Mouse (Mus musculus) lung, embryonic 16.5 days (tissue): ENCODE results near the gene Daam2. TPM values are rescaled to one million over a fixed set of nuclear protein-coding genes. Genes with fewer than 3 reads are reported as not detected.

ENCODE experiments used
- ATAC-seq: fragments of 200-750 bp; cut with Nextera tagmentation; 2 replicates; pipeline ENCODE4 v1.8.0; 2017; ENCODE audit warnings: low read depth, mild to moderate bottlenecking, moderate library complexity
- H3K27ac ChIP-seq: fragments of 300-500 bp; sonication (generic); 2 replicates; pipeline ENCODE4 v1.5.1; 2014; ENCODE audit warnings: mild to moderate bottlenecking, control low read depth, low read length
- H3K27me3 ChIP-seq: fragments of 300-500 bp; sonication (generic); 2 replicates; pipeline ENCODE4 v1.6.1; 2014; ENCODE audit warnings: low read depth, low read length, mixed read lengths; ENCODE audit not compliant: control insufficient read depth, insufficient read depth
- H3K36me3 ChIP-seq: fragments of 300-500 bp; sonication (generic); 2 replicates; pipeline ENCODE4 v1.6.1; 2014; ENCODE audit warnings: low read length; ENCODE audit not compliant: control insufficient read depth, insufficient read depth
- H3K4me1 ChIP-seq: fragments of 300-500 bp; sonication (generic); replicated peaks from 2 replicates; pipeline ENCODE4 v1.6.1; 2014; ENCODE audit warnings: low read length, mixed read lengths; ENCODE audit not compliant: control insufficient read depth, insufficient read depth
- H3K4me2 ChIP-seq: fragments of 300-500 bp; sonication (generic); 2 replicates; pipeline ENCODE4 v1.6.1; 2014; ENCODE audit warnings: low read depth, low read length, control low read depth
- H3K4me3 ChIP-seq: fragments of 300-500 bp; sonication (generic); 2 replicates; pipeline ENCODE4 v1.5.1; 2014; ENCODE audit warnings: mild to moderate bottlenecking, low read length, control low read depth
- H3K9ac ChIP-seq: fragments of 300-500 bp; sonication (generic); 2 replicates; pipeline ENCODE4 v1.6.1; 2014; ENCODE audit warnings: low read length, control low read depth
- H3K9me3 ChIP-seq: fragments of 300-500 bp; sonication (generic); 2 replicates; pipeline ENCODE4 v1.6.1; 2016; ENCODE audit warnings: low read length; ENCODE audit not compliant: control insufficient read depth
- WGBS: fragments of 180-500 bp; shearing (Covaris S2); extraction: QIAGEN DNeasy Blood & Tissue Kit; methylation state at CpG from one replicate; pipeline ENCODE4 v1.1.7; 2014; 5-methylcytosine and 5-hydroxymethylcytosine counted together
- polyA plus RNA-seq: library from polyadenylated mRNA; unstranded; fragments of >200 nt; fragmentation: Nextera tagmentation; extraction: Ambion mirVana; gene quantifications from 2 replicates; pipeline ENCODE4 v1.2.1, GENCODE M21; 2015

Gene Daam2
- polyA plus RNA-seq, 1 experiment from 2014 or later: 16.9 TPM

GRCm38 (mm10) chr17:49563416-49563780 is 745 bp downstream of the Daam2 start:
- Histone ChIP-seq H3K36me3 (no peaks in the 10 kb centered on the region), H3K9me3 (no peaks in the 10 kb centered on the region), H3K9ac (peak overlapping the region; percentile 82), H3K4me2 (peak overlapping the region; percentile 82), H3K4me1 (peaks cover 29% of the 10 kb centered on the region), H3K27ac (peak overlapping the region; percentile 91), H3K27me3 (no peaks in the 10 kb centered on the region), H3K4me3 (peak overlapping the region; percentile 69)
- 16% methylated on average over 4 of the region's 4 CpGs for WGBS
- ATAC-seq: peak; percentile 14

DNA sequence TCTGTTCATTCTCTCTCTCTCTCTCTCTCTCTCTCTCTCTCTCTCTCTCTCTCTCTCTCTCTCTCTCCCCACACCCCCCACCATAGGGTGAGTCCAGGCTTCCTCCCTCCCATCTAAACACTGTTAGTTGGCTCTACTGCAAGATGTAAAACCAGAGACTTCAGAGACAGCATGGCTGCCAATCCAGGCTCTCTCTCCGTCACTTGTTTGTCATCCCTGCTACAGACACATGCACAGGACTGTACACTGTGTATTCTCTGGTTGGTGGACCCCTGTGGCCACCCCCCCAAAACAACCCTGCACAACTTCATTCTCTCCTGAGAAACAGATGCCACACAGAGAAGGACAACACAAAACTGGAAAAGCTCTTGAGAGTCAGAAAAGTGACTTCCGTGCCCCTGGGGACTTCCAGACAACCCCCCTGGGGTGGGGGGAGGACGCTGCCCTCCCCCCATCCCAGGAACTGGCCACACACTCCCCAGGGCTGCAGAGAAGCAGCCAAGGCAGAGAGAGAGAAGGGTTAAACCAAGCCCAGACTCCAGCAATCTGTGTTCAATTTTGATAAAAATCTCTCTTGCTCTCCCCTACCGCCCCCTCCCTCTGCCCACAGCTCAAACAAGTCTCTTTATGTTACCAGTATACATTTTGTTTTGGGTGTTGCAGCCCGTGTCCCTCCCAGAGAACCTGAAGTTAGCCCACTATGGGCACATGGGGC is 1.3 kb downstream of the Daam2 start:
- no peaks in the 10 kb centered on the region for H3K9me3 ChIP-seq
- 6% methylated on average over 5 of the region's 5 CpGs for WGBS
- H3K4me2 ChIP-seq: peak overlapping the region; percentile 82
- peaks cover 33% of the 10 kb centered on the region for H3K4me1 ChIP-seq
- peak overlapping the region; percentile 91 for H3K27ac ChIP-seq
- H3K27me3 ChIP-seq: no peaks in the 10 kb centered on the region
- peak; percentile 48 for ATAC-seq
- no peaks in the 10 kb centered on the region for H3K36me3 ChIP-seq
- peak overlapping the region; percentile 82 for H3K9ac ChIP-seq
- peak overlapping the region; percentile 69 for H3K4me3 ChIP-seq

DNA sequence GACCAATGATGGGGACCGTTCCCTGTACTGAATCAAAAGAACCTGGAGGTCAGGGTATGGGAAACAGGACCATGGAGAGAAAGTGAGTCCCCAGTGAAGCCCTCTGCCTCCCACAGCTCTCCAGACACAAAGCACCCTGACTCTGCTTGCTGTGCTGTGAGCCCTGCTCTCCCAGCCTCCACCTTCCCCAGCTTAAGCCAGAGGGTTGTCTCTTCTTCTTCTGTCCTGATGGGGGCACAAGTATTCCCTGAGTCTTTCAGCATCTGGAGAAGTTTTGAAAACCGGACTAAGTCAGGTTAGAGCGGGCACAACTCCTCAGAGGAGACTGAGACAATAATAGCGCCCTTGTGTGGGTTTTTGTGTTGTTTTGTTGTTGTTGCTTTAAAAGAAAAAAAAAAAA is 2.2 kb downstream of the Daam2 start:
- Histone ChIP-seq H3K27ac (no peak overlapping the region), H3K9ac (peak overlapping the region; percentile 45; the same call in 1 of the 2 replicates), H3K4me3 (peak overlapping the region; percentile 69), H3K4me1 (peaks cover 41% of the 10 kb centered on the region), H3K4me2 (peak overlapping the region; percentile 82), H3K27me3 (no peaks in the 10 kb centered on the region), H3K9me3 (no peaks in the 10 kb centered on the region), H3K36me3 (no peaks in the 10 kb centered on the region)
- WGBS: 52% methylated on average over 4 of the region's 4 CpGs
- ATAC-seq: no peak

GRCm38 (mm10) chr17:49559786-49560289 is 4.3 kb downstream of the Daam2 start:
- H3K4me3 ChIP-seq: no peak overlapping the region
- no peaks in the 10 kb centered on the region for H3K27me3 ChIP-seq
- no peak overlapping the region for H3K27ac ChIP-seq
- H3K9ac ChIP-seq: no peak overlapping the region
- no peaks in the 10 kb centered on the region for H3K36me3 ChIP-seq
- H3K4me2 ChIP-seq: no peak overlapping the region
- H3K4me1 ChIP-seq: peaks cover 54% of the 10 kb centered on the region
- H3K9me3 ChIP-seq: no peaks in the 10 kb centered on the region
- WGBS: 13% methylated on average over 5 of the region's 5 CpGs
- no peak for ATAC-seq

GRCm38 (mm10) chr17:49556169-49556568 is 8.0 kb downstream of the Daam2 start:
- no peaks in the 10 kb centered on the region for H3K27me3 ChIP-seq
- peak; percentile 35 for ATAC-seq
- no peak overlapping the region for H3K4me2 ChIP-seq
- H3K27ac ChIP-seq: peak overlapping the region; percentile 70
- no peak overlapping the region for H3K4me3 ChIP-seq
- WGBS: 42% methylated on average over 3 of the region's 3 CpGs
- peaks cover 55% of the 10 kb centered on the region for H3K4me1 ChIP-seq
- H3K9me3 ChIP-seq: no peaks in the 10 kb centered on the region
- H3K36me3 ChIP-seq: no peaks in the 10 kb centered on the region
- no peak overlapping the region for H3K9ac ChIP-seq

- Histone ChIP-seq H3K9ac (no peak overlapping the region), H3K4me2 (no peak overlapping the region), H3K4me3 (no peak overlapping the region), H3K27ac (peak overlapping the region; percentile 67), H3K9me3 (no peaks in the 10 kb centered on the region), H3K36me3 (peaks cover 5% of the 10 kb centered on the region; the same call in 1 of the 2 replicates), H3K4me1 (peaks cover 29% of the 10 kb centered on the region), H3K27me3 (no peaks in the 10 kb centered on the region)
- WGBS: 50% methylated on average over 7 of the region's 7 CpGs
- peak; percentile 73 for ATAC-seq
These were observed 12.2 kb downstream of the Daam2 start for GRCm38 (mm10) chr17:49551991-49552390.

- H3K9ac ChIP-seq: no peak overlapping the region
- peak overlapping the region; percentile 67 for H3K27ac ChIP-seq
- H3K4me3 ChIP-seq: no peak overlapping the region
- no peaks in the 10 kb centered on the region for H3K9me3 ChIP-seq
- WGBS: 57% methylated on average over 2 of the region's 2 CpGs
- ATAC-seq: peak; percentile 51
- H3K27me3 ChIP-seq: no peaks in the 10 kb centered on the region
- H3K36me3 ChIP-seq: peaks cover 5% of the 10 kb centered on the region; the same call in 1 of the 2 replicates
- H3K4me1 ChIP-seq: peaks cover 27% of the 10 kb centered on the region
- H3K4me2 ChIP-seq: no peak overlapping the region
These were observed 12.7 kb downstream of the Daam2 start for GRCm38 (mm10) chr17:49551465-49551864.

GRCm38 (mm10) chr17:49545997-49546396 is 18.1 kb downstream of the Daam2 start:
- Histone ChIP-seq H3K4me2 (no peak overlapping the region), H3K9me3 (no peaks in the 10 kb centered on the region), H3K4me3 (no peak overlapping the region), H3K27me3 (no peaks in the 10 kb centered on the region), H3K9ac (no peak overlapping the region), H3K27ac (peak overlapping the region; percentile 19; the same call in 1 of the 2 replicates), H3K4me1 (peaks cover 8% of the 10 kb centered on the region; the same call in 1 of the 2 replicates), H3K36me3 (peaks cover 5% of the 10 kb centered on the region; the same call in 1 of the 2 replicates)
- ATAC-seq: peak; percentile 28
- 42% methylated on average over 4 of the region's 4 CpGs for WGBS

DNA sequence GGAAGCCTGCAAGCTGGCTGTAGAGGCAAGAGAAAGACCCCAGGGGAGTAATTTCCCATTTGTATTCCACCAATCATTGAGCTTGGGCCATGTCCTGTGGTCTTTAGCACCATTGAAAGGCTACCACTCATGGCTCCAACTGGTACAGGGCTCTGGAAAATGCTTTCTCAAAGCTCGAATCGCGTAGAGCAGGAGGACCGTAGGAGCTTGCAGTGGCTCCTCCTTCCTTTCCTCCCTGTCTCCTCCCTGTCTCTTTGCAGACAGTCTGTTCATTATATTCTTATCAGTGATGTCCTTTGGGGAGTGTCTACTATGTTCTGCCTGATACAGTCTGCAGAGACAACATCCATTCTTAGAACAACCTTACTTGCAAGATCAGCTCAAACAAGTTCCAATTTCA is 18.7 kb downstream of the Daam2 start:
- no peaks in the 10 kb centered on the region for H3K9me3 ChIP-seq
- no peak overlapping the region for H3K9ac ChIP-seq
- WGBS: 42% methylated on average over 4 of the region's 4 CpGs
- H3K4me1 ChIP-seq: peaks cover 8% of the 10 kb centered on the region; the same call in 1 of the 2 replicates
- H3K27ac ChIP-seq: no peak overlapping the region
- H3K4me2 ChIP-seq: no peak overlapping the region
- ATAC-seq: no peak
- no peak overlapping the region for H3K4me3 ChIP-seq
- no peaks in the 10 kb centered on the region for H3K27me3 ChIP-seq
- peaks cover 5% of the 10 kb centered on the region; the same call in 1 of the 2 replicates for H3K36me3 ChIP-seq
